Mouse (Mus musculus): Measurements from ENCODE around the gene Zbtb25. TPM values are rescaled to one million over a fixed set of nuclear protein-coding genes. Genes with fewer than 3 reads are reported as not detected.
A peak's percentile ranks its signal among the peaks of the same experiment; 100 is the strongest.

Gene Zbtb25
- polyA plus RNA-seq, 1 experiment from 2014 or later = 19.4 TPM

GRCm38 (mm10) chr12:76367096-76367995, 2.1 kb downstream of the Zbtb25 start:
- Histone ChIP-seq H3K4me3 (replicated peaks) (peak overlapping the region; percentile 93), H3K9ac (peak overlapping the region; percentile 98; the same call in 1 of the 2 replicates), H3K36me3 (no peaks in the 10 kb centered on the region), H3K4me2 (replicated peaks) (peak overlapping the region; percentile 76), H3K27ac (replicated peaks) (peak overlapping the region; percentile 100; the same call in 1 of the 2 replicates), H3K27me3 (no peaks in the 10 kb centered on the region), H3K4me1 (peaks cover 33% of the 10 kb centered on the region), H3K9me3 (replicated peaks) (no peaks in the 10 kb centered on the region)
- WGBS = 23% methylated on average over 14 of the region's 14 CpGs
- no peak for ATAC-seq (ENCODE audit: insufficient number of reproducible peaks, low FRiP score, low TSS enrichment, low read depth)

- H3K4me1 ChIP-seq = peaks cover 28% of the 10 kb centered on the region
- no peaks in the 10 kb centered on the region for H3K36me3 ChIP-seq
- 86% methylated on average over 3 of the region's 3 CpGs for WGBS
- no peaks in the 10 kb centered on the region for H3K27me3 ChIP-seq
- no peak overlapping the region for H3K9ac ChIP-seq
- H3K9me3 ChIP-seq (replicated peaks) = no peaks in the 10 kb centered on the region
- no peak for ATAC-seq (ENCODE audit: insufficient number of reproducible peaks, low FRiP score, low TSS enrichment, low read depth)
- no peak overlapping the region for H3K4me3 ChIP-seq (replicated peaks)
- H3K27ac ChIP-seq (replicated peaks) = no peak overlapping the region
- no peak overlapping the region for H3K4me2 ChIP-seq (replicated peaks)
These were observed 3.1 kb downstream of the Zbtb25 start for GRCm38 (mm10) chr12:76366276-76366675.

GRCm38 (mm10) chr12:76362303-76362676, 7.1 kb downstream of the Zbtb25 start:
- Histone ChIP-seq H3K4me3 (replicated peaks) (no peak overlapping the region), H3K4me2 (replicated peaks) (no peak overlapping the region), H3K9ac (no peak overlapping the region), H3K27ac (replicated peaks) (no peak overlapping the region), H3K36me3 (no peaks in the 10 kb centered on the region), H3K27me3 (no peaks in the 10 kb centered on the region), H3K4me1 (peaks cover 10% of the 10 kb centered on the region), H3K9me3 (replicated peaks) (no peaks in the 10 kb centered on the region)
- 78% methylated on average over 9 of the region's 9 CpGs for WGBS
- ATAC-seq (ENCODE audit: insufficient number of reproducible peaks, low FRiP score, low TSS enrichment, low read depth) = no peak

GRCm38 (mm10) chr12:76361405-76362302, 7.7 kb downstream of the Zbtb25 start:
- H3K4me3 ChIP-seq (replicated peaks) = no peak overlapping the region
- H3K9ac ChIP-seq = no peak overlapping the region
- no peak overlapping the region for H3K4me2 ChIP-seq (replicated peaks)
- H3K27ac ChIP-seq (replicated peaks) = 0 out of 2 replicates have a peak overlapping the region, but pooled peaks have one; percentile 7
- H3K9me3 ChIP-seq (replicated peaks) = no peaks in the 10 kb centered on the region
- no peak for ATAC-seq (ENCODE audit: insufficient number of reproducible peaks, low FRiP score, low TSS enrichment, low read depth)
- WGBS = 40% methylated on average over 9 of the region's 9 CpGs
- no peaks in the 10 kb centered on the region for H3K36me3 ChIP-seq
- peaks cover 5% of the 10 kb centered on the region; the same call in 1 of the 2 replicates for H3K4me1 ChIP-seq
- H3K27me3 ChIP-seq = no peaks in the 10 kb centered on the region

GRCm38 (mm10) chr12:76360868-76361267, 8.5 kb downstream of the Zbtb25 start:
- Histone ChIP-seq H3K27me3 (no peaks in the 10 kb centered on the region), H3K27ac (replicated peaks) (no peak overlapping the region), H3K9ac (no peak overlapping the region), H3K4me2 (replicated peaks) (no peak overlapping the region), H3K36me3 (no peaks in the 10 kb centered on the region), H3K9me3 (replicated peaks) (no peaks in the 10 kb centered on the region), H3K4me3 (replicated peaks) (no peak overlapping the region), H3K4me1 (peaks cover 5% of the 10 kb centered on the region; the same call in 1 of the 2 replicates)
- no peak for ATAC-seq (ENCODE audit: insufficient number of reproducible peaks, low FRiP score, low TSS enrichment, low read depth)
- 51% methylated on average over 1 of the region's 1 CpGs for WGBS

- H3K9me3 ChIP-seq (replicated peaks) = no peaks in the 10 kb centered on the region
- H3K36me3 ChIP-seq = peaks cover 24% of the 10 kb centered on the region
- H3K4me1 ChIP-seq = no peaks in the 10 kb centered on the region
- WGBS = 51% methylated on average over 8 of the region's 8 CpGs
- no peak overlapping the region for H3K4me3 ChIP-seq (replicated peaks)
- no peak overlapping the region for H3K9ac ChIP-seq
- no peaks in the 10 kb centered on the region for H3K27me3 ChIP-seq
- no peak overlapping the region for H3K4me2 ChIP-seq (replicated peaks)
- H3K27ac ChIP-seq (replicated peaks) = no peak overlapping the region
- 0 out of 2 replicates have a peak, but pooled peaks have one; percentile 43 for ATAC-seq (ENCODE audit: insufficient number of reproducible peaks, low FRiP score, low TSS enrichment, low read depth)
These were observed 19.7 kb downstream of the Zbtb25 start for GRCm38 (mm10) chr12:76349680-76350220.

- Histone ChIP-seq H3K4me1 (no peaks in the 10 kb centered on the region), H3K9ac (no peak overlapping the region), H3K4me2 (replicated peaks) (no peak overlapping the region), H3K9me3 (replicated peaks) (no peaks in the 10 kb centered on the region), H3K27ac (replicated peaks) (no peak overlapping the region), H3K27me3 (no peaks in the 10 kb centered on the region), H3K36me3 (peaks cover 27% of the 10 kb centered on the region), H3K4me3 (replicated peaks) (no peak overlapping the region)
- 74% methylated on average over 5 of the region's 6 CpGs for WGBS
- ATAC-seq (ENCODE audit: insufficient number of reproducible peaks, low FRiP score, low TSS enrichment, low read depth) = no peak
These were observed 23.5 kb downstream of the Zbtb25 start for GRCm38 (mm10) chr12:76345759-76346455.

GRCm38 (mm10) chr12:76341080-76341479, 28.3 kb downstream of the Zbtb25 start:
- Histone ChIP-seq H3K36me3 (peaks cover 2% of the 10 kb centered on the region; the same call in 1 of the 2 replicates), H3K27ac (replicated peaks) (no peak overlapping the region), H3K4me1 (no peaks in the 10 kb centered on the region), H3K4me2 (replicated peaks) (no peak overlapping the region), H3K9me3 (replicated peaks) (no peaks in the 10 kb centered on the region), H3K4me3 (replicated peaks) (no peak overlapping the region), H3K9ac (no peak overlapping the region), H3K27me3 (no peaks in the 10 kb centered on the region)
- 7% methylated on average over 4 of the region's 4 CpGs for WGBS
- no peak for ATAC-seq (ENCODE audit: insufficient number of reproducible peaks, low FRiP score, low TSS enrichment, low read depth)

GRCm38 (mm10) chr12:76336111-76336965, 33.1 kb downstream of the Zbtb25 start:
- Histone ChIP-seq H3K9ac (no peak overlapping the region), H3K4me2 (replicated peaks) (no peak overlapping the region), H3K36me3 (no peaks in the 10 kb centered on the region), H3K27me3 (no peaks in the 10 kb centered on the region), H3K9me3 (replicated peaks) (no peaks in the 10 kb centered on the region), H3K4me3 (replicated peaks) (no peak overlapping the region), H3K4me1 (no peaks in the 10 kb centered on the region), H3K27ac (replicated peaks) (no peak overlapping the region)
- WGBS = 76% methylated on average over 17 of the region's 17 CpGs
- no peak for ATAC-seq (ENCODE audit: insufficient number of reproducible peaks, low FRiP score, low TSS enrichment, low read depth)

- 81% methylated on average over 5 of the region's 5 CpGs for WGBS
- ATAC-seq (ENCODE audit: insufficient number of reproducible peaks, low FRiP score, low TSS enrichment, low read depth) = no peak
- no peak overlapping the region for H3K9ac ChIP-seq
These were observed 33.8 kb downstream of the Zbtb25 start for GRCm38 (mm10) chr12:76335641-76336040.

More at GRCm38 (mm10) chr12:76335641-76336040, 33.8 kb downstream of the Zbtb25 start:
- Histone ChIP-seq H3K4me1 (no peaks in the 10 kb centered on the region), H3K27ac (replicated peaks) (no peak overlapping the region), H3K4me2 (replicated peaks) (no peak overlapping the region), H3K36me3 (no peaks in the 10 kb centered on the region), H3K27me3 (no peaks in the 10 kb centered on the region), H3K9me3 (replicated peaks) (no peaks in the 10 kb centered on the region), H3K4me3 (replicated peaks) (no peak overlapping the region)

Measured in embryonic facial prominence, embryonic 15.5 days (tissue).